Mouse (Mus musculus): ENCODE measurements around the gene Lsm4. TPM values are rescaled to one million over a fixed set of nuclear protein-coding genes. Genes with fewer than 3 reads are reported as not detected.

Lsm4 gene
- polyA plus RNA-seq, 1 experiment = 159 TPM

GRCm38 (mm10) chr8:70681410-70681809 lies 8.4 kb downstream of the Lsm4 start:
- TF ChIP-seq CTCF (IDR thresholded peaks at IDR 0.05; ENCODE audit: borderline replicate concordance, extremely low read depth, insufficient read depth, insufficient read length) (no peak), POLR2A (IDR thresholded peaks at IDR 0.05; ENCODE audit: borderline replicate concordance, extremely low read depth, insufficient read depth, insufficient read length, poor library complexity, severe bottlenecking) (no peak)
- DNase-seq (ENCODE audit: low read depth) = no peak

- DNase-seq (ENCODE audit: low read depth) = no peak
- TF ChIP-seq POLR2A (IDR thresholded peaks at IDR 0.05; ENCODE audit: borderline replicate concordance, extremely low read depth, insufficient read depth, insufficient read length, poor library complexity, severe bottlenecking) (no peak), CTCF (IDR thresholded peaks at IDR 0.05; ENCODE audit: borderline replicate concordance, extremely low read depth, insufficient read depth, insufficient read length) (no peak)
Observed at GRCm38 (mm10) chr8:70682193-70682592, 9.1 kb downstream of the Lsm4 start.

GRCm38 (mm10) chr8:70682692-70683091 lies 9.6 kb downstream of the Lsm4 start:
- TF ChIP-seq POLR2A (IDR thresholded peaks at IDR 0.05; ENCODE audit: borderline replicate concordance, extremely low read depth, insufficient read depth, insufficient read length, poor library complexity, severe bottlenecking) = no peak
- no peak for TF ChIP-seq CTCF (IDR thresholded peaks at IDR 0.05; ENCODE audit: borderline replicate concordance, extremely low read depth, insufficient read depth, insufficient read length)
- DNase-seq (ENCODE audit: low read depth) = no peak

DNA sequence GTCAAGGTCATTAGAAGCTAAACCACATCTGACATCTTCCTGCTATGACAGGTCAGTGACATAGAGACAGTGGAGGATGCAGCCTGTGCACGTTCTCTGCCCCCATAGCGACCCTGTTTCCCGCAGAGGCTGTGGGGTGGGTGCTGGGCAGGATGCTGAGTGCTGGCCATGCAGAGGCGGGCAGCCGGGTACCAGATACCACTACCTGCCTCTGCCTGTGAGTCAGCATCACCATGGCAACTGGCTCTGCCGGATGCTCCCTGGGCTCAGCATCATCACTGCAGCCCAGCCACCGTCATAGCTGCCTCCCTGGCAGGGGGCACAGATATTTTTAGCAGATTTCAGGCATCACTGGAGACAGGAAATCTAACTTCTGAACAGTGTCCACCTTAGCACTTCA lies 11.2 kb downstream of the Lsm4 start:
- DNase-seq (ENCODE audit: low read depth) = peak; percentile 38

GRCm38 (mm10) chr8:70687576-70687975 lies 14.5 kb downstream of the Lsm4 start:
- TF ChIP-seq POLR2A (IDR thresholded peaks at IDR 0.05; ENCODE audit: borderline replicate concordance, extremely low read depth, insufficient read depth, insufficient read length, poor library complexity, severe bottlenecking) (no peak), CTCF (IDR thresholded peaks at IDR 0.05; ENCODE audit: borderline replicate concordance, extremely low read depth, insufficient read depth, insufficient read length) (no peak)
- no peak for DNase-seq (ENCODE audit: low read depth)

More for the DNA sequence above, 11.2 kb downstream of the Lsm4 start:
- no peak for TF ChIP-seq POLR2A (IDR thresholded peaks at IDR 0.05; ENCODE audit: borderline replicate concordance, extremely low read depth, insufficient read depth, insufficient read length, poor library complexity, severe bottlenecking)
- TF ChIP-seq CTCF (IDR thresholded peaks at IDR 0.05; ENCODE audit: borderline replicate concordance, extremely low read depth, insufficient read depth, insufficient read length) = no peak

GRCm38 (mm10) chr8:70688136-70688535 lies 15.1 kb downstream of the Lsm4 start:
- no peak for TF ChIP-seq POLR2A (IDR thresholded peaks at IDR 0.05; ENCODE audit: borderline replicate concordance, extremely low read depth, insufficient read depth, insufficient read length, poor library complexity, severe bottlenecking)
- TF ChIP-seq CTCF (IDR thresholded peaks at IDR 0.05; ENCODE audit: borderline replicate concordance, extremely low read depth, insufficient read depth, insufficient read length) = no peak
- DNase-seq (ENCODE audit: low read depth) = no peak

GRCm38 (mm10) chr8:70689892-70690390 lies 16.9 kb downstream of the Lsm4 start:
- TF ChIP-seq CTCF (IDR thresholded peaks at IDR 0.05; ENCODE audit: borderline replicate concordance, extremely low read depth, insufficient read depth, insufficient read length) (no peak), POLR2A (IDR thresholded peaks at IDR 0.05; ENCODE audit: borderline replicate concordance, extremely low read depth, insufficient read depth, insufficient read length, poor library complexity, severe bottlenecking) (no peak)
- DNase-seq (ENCODE audit: low read depth) = no peak

DNA sequence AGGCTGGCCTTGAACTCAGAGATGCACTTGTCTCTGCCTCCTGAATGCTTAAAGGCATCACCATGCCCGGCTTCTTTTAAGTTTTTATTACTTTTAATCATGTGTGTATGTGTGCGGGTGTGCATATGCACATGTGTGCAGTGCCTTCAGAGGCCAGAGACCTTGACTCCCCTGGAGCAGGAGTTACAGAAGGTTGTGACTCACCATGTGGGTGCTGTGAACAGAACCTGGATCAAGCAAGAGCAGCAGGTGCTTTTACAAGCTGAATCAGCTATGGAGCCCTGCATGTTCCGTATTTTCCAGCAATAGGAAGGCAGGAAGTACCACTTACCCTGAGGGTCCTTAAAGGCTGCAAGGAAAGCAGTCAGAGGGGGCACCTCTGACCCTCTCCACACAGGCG lies 18.2 kb downstream of the Lsm4 start:
- no peak for TF ChIP-seq CTCF (IDR thresholded peaks at IDR 0.05; ENCODE audit: borderline replicate concordance, extremely low read depth, insufficient read depth, insufficient read length)
- TF ChIP-seq POLR2A (IDR thresholded peaks at IDR 0.05; ENCODE audit: borderline replicate concordance, extremely low read depth, insufficient read depth, insufficient read length, poor library complexity, severe bottlenecking) = no peak
- DNase-seq (ENCODE audit: low read depth) = no peak

DNA sequence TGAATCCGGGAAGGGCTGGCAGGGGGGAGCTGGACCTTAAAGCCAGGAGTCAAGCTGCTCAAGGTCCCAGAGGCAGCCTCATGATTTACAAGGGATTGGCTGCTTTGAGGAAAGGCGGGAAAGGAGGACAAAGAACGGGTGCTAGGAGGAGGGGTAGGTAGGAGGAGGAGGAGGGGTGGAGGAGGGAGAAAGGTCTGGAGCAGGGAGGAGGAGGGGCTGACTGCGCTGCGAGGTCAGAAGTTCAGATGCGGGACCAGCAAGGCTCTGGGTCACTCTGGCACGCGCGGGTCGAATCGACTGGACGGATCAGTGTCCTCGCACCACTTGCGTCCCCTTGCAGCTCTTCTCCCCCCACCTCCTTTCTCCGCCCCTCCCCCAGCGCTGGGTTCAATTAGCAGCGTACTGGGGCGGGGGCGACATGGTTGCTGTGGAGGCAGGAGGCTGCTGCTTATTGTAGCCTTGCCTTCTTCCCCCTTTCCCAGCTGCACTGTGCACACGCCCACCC lies 18.7 kb downstream of the Lsm4 start:
- TF ChIP-seq CTCF (IDR thresholded peaks at IDR 0.05; ENCODE audit: borderline replicate concordance, extremely low read depth, insufficient read depth, insufficient read length) (no peak), POLR2A (IDR thresholded peaks at IDR 0.05; ENCODE audit: borderline replicate concordance, extremely low read depth, insufficient read depth, insufficient read length, poor library complexity, severe bottlenecking) (no peak)
- peak; percentile 92 for DNase-seq (ENCODE audit: low read depth)

- DNase-seq (ENCODE audit: low read depth) = no peak
- TF ChIP-seq POLR2A (IDR thresholded peaks at IDR 0.05; ENCODE audit: borderline replicate concordance, extremely low read depth, insufficient read depth, insufficient read length, poor library complexity, severe bottlenecking) = no peak
- TF ChIP-seq CTCF (IDR thresholded peaks at IDR 0.05; ENCODE audit: borderline replicate concordance, extremely low read depth, insufficient read depth, insufficient read length) = no peak
Observed at GRCm38 (mm10) chr8:70693636-70694035, 20.6 kb downstream of the Lsm4 start.

DNA sequence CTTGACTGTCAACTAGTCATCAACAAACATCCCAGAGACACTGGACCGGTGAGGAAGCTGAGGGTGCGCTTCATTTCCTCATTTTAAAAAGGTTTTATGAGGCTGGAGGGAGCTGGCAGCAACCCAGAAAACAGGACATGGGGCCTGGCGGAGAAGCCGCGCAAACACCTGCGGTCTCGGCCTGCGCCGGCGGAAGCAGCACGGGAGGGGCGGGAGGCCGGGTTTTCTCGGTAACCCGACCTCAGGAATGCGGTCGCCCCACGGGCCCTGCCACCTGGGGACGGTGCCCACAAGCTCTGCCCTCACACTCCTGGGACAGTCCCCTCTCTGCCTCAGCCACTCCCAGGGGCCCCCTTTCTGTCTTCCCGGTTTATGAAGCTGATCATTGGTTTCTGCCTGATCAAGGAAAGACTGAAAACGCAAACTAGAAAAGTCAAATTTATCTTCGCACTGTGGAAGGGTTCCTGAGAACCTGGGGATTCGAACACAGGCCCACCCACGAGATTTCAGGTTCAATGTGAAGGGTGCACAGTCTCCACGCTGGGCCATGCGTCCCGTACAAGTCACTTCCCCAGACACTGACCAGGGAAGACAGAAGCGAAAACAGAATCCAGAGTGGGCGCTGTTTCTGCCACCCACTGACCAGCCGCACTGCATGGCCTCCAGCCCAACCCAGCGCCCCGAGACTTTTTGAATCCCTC lies 22.4 kb downstream of the Lsm4 start:
- DNase-seq (ENCODE audit: low read depth) = peak; percentile 26
- TF ChIP-seq CTCF (IDR thresholded peaks at IDR 0.05; ENCODE audit: borderline replicate concordance, extremely low read depth, insufficient read depth, insufficient read length) (no peak), POLR2A (IDR thresholded peaks at IDR 0.05; ENCODE audit: borderline replicate concordance, extremely low read depth, insufficient read depth, insufficient read length, poor library complexity, severe bottlenecking) (no peak)

Measured in brain, embryonic 14.5 days (tissue).